Mouse (Mus musculus): Measurements from ENCODE around the gene Impad1. TPM values are rescaled to one million over a fixed set of nuclear protein-coding genes. Genes with fewer than 3 reads are reported as not detected.

The Impad1 gene
- polyA plus RNA-seq, 1 experiment from 2014 or later = 27.1 TPM

GRCm38 (mm10) chr4:4771523-4772114 is 21.5 kb downstream of the Impad1 start:
- no peak for DNase-seq (ENCODE audit: low spot score)
- H3K27me3 ChIP-seq (ENCODE audit: insufficient read depth, poor library complexity, severe bottlenecking) = no peaks in the 10 kb centered on the region
- 84% methylated on average over 2 of the region's 2 CpGs for WGBS
- H3K36me3 ChIP-seq = peaks cover 70% of the 10 kb centered on the region
- H3K4me3 ChIP-seq = no peak overlapping the region
- H3K4me1 ChIP-seq (replicated peaks) = no peaks in the 10 kb centered on the region
- no peaks in the 10 kb centered on the region for H3K9me3 ChIP-seq
- no peak overlapping the region for H3K27ac ChIP-seq

GRCm38 (mm10) chr4:4765806-4766205 is 27.3 kb downstream of the Impad1 start:
- WGBS = 91% methylated on average over 5 of the region's 5 CpGs
- no peaks in the 10 kb centered on the region for H3K9me3 ChIP-seq
- no peak for DNase-seq (ENCODE audit: low spot score)
- H3K4me1 ChIP-seq (replicated peaks) = no peaks in the 10 kb centered on the region
- H3K4me3 ChIP-seq = no peak overlapping the region
- H3K27ac ChIP-seq = no peak overlapping the region
- peaks cover 50% of the 10 kb centered on the region for H3K36me3 ChIP-seq
- H3K27me3 ChIP-seq (ENCODE audit: insufficient read depth, poor library complexity, severe bottlenecking) = no peaks in the 10 kb centered on the region

GRCm38 (mm10) chr4:4758376-4758775 is 34.8 kb downstream of the Impad1 start:
- WGBS = 91% methylated on average over 4 of the region's 4 CpGs
- Histone ChIP-seq H3K27me3 (ENCODE audit: insufficient read depth, poor library complexity, severe bottlenecking) (no peaks in the 10 kb centered on the region), H3K9me3 (no peaks in the 10 kb centered on the region), H3K4me1 (replicated peaks) (no peaks in the 10 kb centered on the region), H3K4me3 (no peak overlapping the region), H3K27ac (no peak overlapping the region), H3K36me3 (no peaks in the 10 kb centered on the region)
- DNase-seq (ENCODE audit: low spot score) = no peak

- no peak for DNase-seq (ENCODE audit: low spot score)
- WGBS = 66% methylated on average over 3 of the region's 3 CpGs
- H3K4me3 ChIP-seq = no peak overlapping the region
- H3K36me3 ChIP-seq = no peaks in the 10 kb centered on the region
- H3K4me1 ChIP-seq (replicated peaks) = no peaks in the 10 kb centered on the region
- H3K9me3 ChIP-seq = no peaks in the 10 kb centered on the region
- no peak overlapping the region for H3K27ac ChIP-seq
- no peaks in the 10 kb centered on the region for H3K27me3 ChIP-seq (ENCODE audit: insufficient read depth, poor library complexity, severe bottlenecking)
These were observed 63.7 kb downstream of the Impad1 start for GRCm38 (mm10) chr4:4729427-4729826.

- no peak for DNase-seq (ENCODE audit: low spot score)
- Histone ChIP-seq H3K4me3 (no peak overlapping the region), H3K27me3 (ENCODE audit: insufficient read depth, poor library complexity, severe bottlenecking) (no peaks in the 10 kb centered on the region), H3K9me3 (no peaks in the 10 kb centered on the region), H3K4me1 (replicated peaks) (no peaks in the 10 kb centered on the region), H3K27ac (no peak overlapping the region), H3K36me3 (no peaks in the 10 kb centered on the region)
- WGBS = 84% methylated on average over 3 of the region's 3 CpGs
These were observed 66.8 kb downstream of the Impad1 start for GRCm38 (mm10) chr4:4726241-4726776.

GRCm38 (mm10) chr4:4723821-4724220 is 69.3 kb downstream of the Impad1 start:
- Histone ChIP-seq H3K36me3 (no peaks in the 10 kb centered on the region), H3K27me3 (ENCODE audit: insufficient read depth, poor library complexity, severe bottlenecking) (no peaks in the 10 kb centered on the region), H3K9me3 (no peaks in the 10 kb centered on the region), H3K4me1 (replicated peaks) (no peaks in the 10 kb centered on the region), H3K4me3 (no peak overlapping the region), H3K27ac (no peak overlapping the region)
- WGBS = 71% methylated on average over 8 of the region's 8 CpGs
- DNase-seq (ENCODE audit: low spot score) = no peak

GRCm38 (mm10) chr4:4722081-4722480 is 71.1 kb downstream of the Impad1 start:
- Histone ChIP-seq H3K27me3 (ENCODE audit: insufficient read depth, poor library complexity, severe bottlenecking) (no peaks in the 10 kb centered on the region), H3K27ac (no peak overlapping the region), H3K4me1 (replicated peaks) (no peaks in the 10 kb centered on the region), H3K9me3 (no peaks in the 10 kb centered on the region), H3K36me3 (no peaks in the 10 kb centered on the region), H3K4me3 (no peak overlapping the region)
- 36% methylated on average over 1 of the region's 1 CpGs for WGBS
- no peak for DNase-seq (ENCODE audit: low spot score)

GRCm38 (mm10) chr4:4717763-4718347 is 75.3 kb downstream of the Impad1 start:
- Histone ChIP-seq H3K27ac (no peak overlapping the region), H3K9me3 (no peaks in the 10 kb centered on the region), H3K36me3 (no peaks in the 10 kb centered on the region), H3K4me1 (replicated peaks) (no peaks in the 10 kb centered on the region), H3K4me3 (no peak overlapping the region), H3K27me3 (ENCODE audit: insufficient read depth, poor library complexity, severe bottlenecking) (no peaks in the 10 kb centered on the region)
- WGBS = 73% methylated on average over 4 of the region's 4 CpGs
- no peak for DNase-seq (ENCODE audit: low spot score)

Data from hindbrain, embryonic 10.5 days (tissue).